Mouse (Mus musculus): ENCODE data around the gene Gins2. TPM values are rescaled to one million over a fixed set of nuclear protein-coding genes. Genes with fewer than 3 reads are reported as not detected.
A peak's percentile ranks its signal among the peaks of the same experiment; 100 is the strongest.

Gins2 gene
- polyA plus RNA-seq, 1 experiment from 2014 or later: 104 TPM

DNA sequence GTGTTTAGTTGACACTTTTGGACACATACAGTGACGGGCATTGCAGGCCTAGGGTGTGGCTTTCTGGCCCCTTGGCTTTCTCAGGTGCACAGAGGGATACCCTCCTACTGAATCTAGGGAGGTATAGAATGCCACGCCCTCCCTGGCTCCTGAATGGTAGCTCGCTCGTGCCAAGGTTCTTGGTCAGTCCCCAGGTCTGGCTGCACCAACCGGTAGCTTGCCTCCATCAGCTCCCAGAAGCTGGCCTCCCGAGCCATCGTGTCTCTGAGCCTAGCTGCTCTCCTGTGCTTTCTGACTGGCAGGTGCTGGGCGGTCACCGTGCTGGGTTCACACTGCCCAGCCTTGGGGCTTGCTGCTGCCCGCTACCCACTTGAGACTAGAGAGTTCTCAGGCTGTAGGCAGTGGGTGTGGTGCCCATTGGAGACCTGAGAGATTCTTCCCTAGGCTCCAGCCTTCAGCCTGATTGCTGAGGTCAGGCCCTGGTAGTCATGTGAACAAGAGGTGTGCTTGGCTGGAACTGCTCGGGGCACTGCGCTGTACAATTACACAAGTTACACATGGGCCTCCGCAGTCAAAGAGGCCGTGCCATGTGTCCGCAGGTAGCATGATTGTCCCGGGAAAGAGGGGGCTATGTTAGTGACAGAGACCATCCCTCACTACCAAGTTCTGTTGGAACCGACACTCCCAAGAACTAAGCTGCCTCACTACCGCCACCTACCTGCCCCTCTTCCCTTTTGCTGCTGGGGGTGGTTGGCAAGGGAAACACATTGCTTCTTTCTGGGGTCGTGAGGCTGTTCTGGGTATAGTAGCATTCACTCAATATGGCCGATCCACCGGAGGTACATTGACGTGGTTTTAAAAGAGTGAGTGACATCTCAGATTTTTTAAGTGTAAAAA lies 27.3 kb downstream of the Gins2 start:
- no peak overlapping the region for H3K27ac ChIP-seq
- H3K27me3 ChIP-seq: no peaks in the 10 kb centered on the region
- no peak overlapping the region for H3K4me3 ChIP-seq
- H3K4me2 ChIP-seq (replicated peaks): no peak overlapping the region
- WGBS: 83% methylated on average over 22 of the region's 22 CpGs
- no peak for ATAC-seq (ENCODE audit: low FRiP score, low read depth)
- no peak overlapping the region for H3K9ac ChIP-seq
- H3K36me3 ChIP-seq: peaks cover 5% of the 10 kb centered on the region
- H3K4me1 ChIP-seq: peaks cover 95% of the 10 kb centered on the region
- H3K9me3 ChIP-seq: no peaks in the 10 kb centered on the region

GRCm38 (mm10) chr8:120560535-120560934 lies 28.6 kb downstream of the Gins2 start:
- H3K27ac ChIP-seq: no peak overlapping the region
- no peak overlapping the region for H3K4me3 ChIP-seq
- no peak overlapping the region for H3K9ac ChIP-seq
- H3K4me1 ChIP-seq: peaks cover 95% of the 10 kb centered on the region
- no peaks in the 10 kb centered on the region for H3K36me3 ChIP-seq
- ATAC-seq (ENCODE audit: low FRiP score, low read depth): no peak
- WGBS: 64% methylated on average over 5 of the region's 5 CpGs
- no peaks in the 10 kb centered on the region for H3K9me3 ChIP-seq
- no peak overlapping the region for H3K4me2 ChIP-seq (replicated peaks)
- no peaks in the 10 kb centered on the region for H3K27me3 ChIP-seq

- H3K36me3 ChIP-seq: peaks cover 5% of the 10 kb centered on the region; the same call in 1 of the 2 replicates
- no peak overlapping the region for H3K4me3 ChIP-seq
- H3K9me3 ChIP-seq: no peaks in the 10 kb centered on the region
- H3K4me2 ChIP-seq (replicated peaks): no peak overlapping the region
- H3K27ac ChIP-seq: no peak overlapping the region
- H3K4me1 ChIP-seq: peaks cover 94% of the 10 kb centered on the region
- no peak for ATAC-seq (ENCODE audit: low FRiP score, low read depth)
- WGBS: 17% methylated on average over 11 of the region's 11 CpGs
- peak overlapping the region; percentile 31 for H3K9ac ChIP-seq
- H3K27me3 ChIP-seq: no peaks in the 10 kb centered on the region
These were observed 29.4 kb downstream of the Gins2 start for GRCm38 (mm10) chr8:120559654-120560053.

DNA sequence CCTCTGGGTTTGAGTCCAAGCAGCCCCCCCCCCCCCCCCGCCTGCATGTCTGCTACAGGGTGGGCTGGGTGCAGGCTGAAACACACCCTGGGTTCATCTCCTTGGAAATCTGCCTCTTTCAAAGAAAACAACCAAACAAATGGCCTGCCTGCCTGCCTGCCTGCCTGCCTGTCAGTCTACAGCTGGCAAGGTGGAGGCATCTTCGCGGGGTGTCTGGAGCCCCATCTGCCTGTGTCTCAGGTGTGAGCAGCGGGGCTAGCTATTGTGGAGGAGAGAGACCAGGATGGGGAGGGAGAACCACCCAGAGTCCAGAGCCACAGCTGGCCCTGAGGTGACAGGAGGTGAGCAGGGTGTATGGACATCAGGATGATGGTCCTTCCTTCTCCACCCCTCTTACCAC lies 30.9 kb downstream of the Gins2 start:
- ATAC-seq (ENCODE audit: low FRiP score, low read depth): no peak
- no peaks in the 10 kb centered on the region for H3K9me3 ChIP-seq
- 72% methylated on average over 4 of the region's 4 CpGs for WGBS
- H3K27me3 ChIP-seq: no peaks in the 10 kb centered on the region
- no peak overlapping the region for H3K4me3 ChIP-seq
- no peak overlapping the region for H3K27ac ChIP-seq
- no peak overlapping the region for H3K4me2 ChIP-seq (replicated peaks)
- H3K9ac ChIP-seq: 0 out of 2 replicates have a peak overlapping the region, but pooled peaks have one; percentile 21
- H3K36me3 ChIP-seq: peaks cover 10% of the 10 kb centered on the region; the same call in 1 of the 2 replicates
- H3K4me1 ChIP-seq: peaks cover 88% of the 10 kb centered on the region

- Histone ChIP-seq H3K4me2 (replicated peaks) (no peak overlapping the region), H3K36me3 (peaks cover 10% of the 10 kb centered on the region; the same call in 1 of the 2 replicates)
These were observed 31.7 kb downstream of the Gins2 start for GRCm38 (mm10) chr8:120557170-120557965.

GRCm38 (mm10) chr8:120556198-120556892 lies 32.8 kb downstream of the Gins2 start:
- H3K27ac ChIP-seq: no peak overlapping the region; the same call in 1 of the 2 replicates
- H3K4me1 ChIP-seq: peaks cover 84% of the 10 kb centered on the region
- H3K9me3 ChIP-seq: no peaks in the 10 kb centered on the region
- WGBS: 55% methylated on average over 20 of the region's 20 CpGs
- H3K4me2 ChIP-seq (replicated peaks): 0 out of 2 replicates have a peak overlapping the region, but pooled peaks have one; percentile 12
- peaks cover 10% of the 10 kb centered on the region; the same call in 1 of the 2 replicates for H3K36me3 ChIP-seq
- H3K9ac ChIP-seq: peak overlapping the region; percentile 43
- no peak overlapping the region for H3K4me3 ChIP-seq
- no peak for ATAC-seq (ENCODE audit: low FRiP score, low read depth)
- no peaks in the 10 kb centered on the region for H3K27me3 ChIP-seq

More at GRCm38 (mm10) chr8:120557170-120557965, 31.7 kb downstream of the Gins2 start:
- ATAC-seq (ENCODE audit: low FRiP score, low read depth): no peak
- Histone ChIP-seq H3K9me3 (no peaks in the 10 kb centered on the region), H3K4me1 (peaks cover 83% of the 10 kb centered on the region), H3K9ac (no peak overlapping the region), H3K4me3 (no peak overlapping the region), H3K27me3 (no peaks in the 10 kb centered on the region), H3K27ac (no peak overlapping the region)
- 61% methylated on average over 15 of the region's 15 CpGs for WGBS

GRCm38 (mm10) chr8:120554466-120555039 lies 34.6 kb downstream of the Gins2 start:
- ATAC-seq (ENCODE audit: low FRiP score, low read depth): no peak
- Histone ChIP-seq H3K27ac (no peak overlapping the region), H3K27me3 (no peaks in the 10 kb centered on the region), H3K9ac (peak overlapping the region; percentile 43; the same call in 1 of the 2 replicates), H3K4me1 (peaks cover 88% of the 10 kb centered on the region), H3K9me3 (no peaks in the 10 kb centered on the region), H3K36me3 (peaks cover 10% of the 10 kb centered on the region; the same call in 1 of the 2 replicates), H3K4me3 (no peak overlapping the region), H3K4me2 (replicated peaks) (no peak overlapping the region)
- WGBS: 93% methylated on average over 18 of the region's 18 CpGs

GRCm38 (mm10) chr8:120553441-120554123 lies 35.5 kb downstream of the Gins2 start:
- peaks cover 88% of the 10 kb centered on the region for H3K4me1 ChIP-seq
- H3K4me2 ChIP-seq (replicated peaks): no peak overlapping the region
- ATAC-seq (ENCODE audit: low FRiP score, low read depth): no peak
- no peak overlapping the region for H3K9ac ChIP-seq
- no peak overlapping the region for H3K27ac ChIP-seq
- peaks cover 10% of the 10 kb centered on the region; the same call in 1 of the 2 replicates for H3K36me3 ChIP-seq
- peaks cover 3% of the 10 kb centered on the region; the same call in 1 of the 2 replicates for H3K27me3 ChIP-seq
- H3K4me3 ChIP-seq: no peak overlapping the region
- H3K9me3 ChIP-seq: no peaks in the 10 kb centered on the region
- WGBS: 88% methylated on average over 24 of the region's 24 CpGs

DNA sequence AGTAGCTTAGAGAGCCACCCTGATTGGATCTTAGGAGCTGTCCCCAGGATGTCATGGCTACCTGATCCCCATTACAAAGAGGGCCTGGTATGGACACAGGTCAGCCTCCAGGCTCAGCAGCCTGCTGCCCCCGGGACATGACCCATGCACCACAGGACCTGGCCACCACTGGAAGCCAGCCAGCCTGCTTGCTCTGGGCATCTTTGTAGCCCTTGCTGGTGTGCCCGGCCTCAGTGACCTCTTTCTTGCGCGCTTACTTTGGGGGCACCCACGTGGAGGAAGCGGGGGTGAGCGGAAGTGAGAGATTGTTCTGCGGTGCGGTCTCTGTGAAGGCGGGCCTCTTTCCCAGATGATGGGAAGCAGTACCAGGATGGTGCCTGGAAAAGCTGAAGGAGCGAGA lies 36.6 kb downstream of the Gins2 start:
- Histone ChIP-seq H3K4me3 (no peak overlapping the region), H3K9me3 (no peaks in the 10 kb centered on the region), H3K27ac (no peak overlapping the region), H3K36me3 (peaks cover 10% of the 10 kb centered on the region; the same call in 1 of the 2 replicates), H3K4me2 (replicated peaks) (no peak overlapping the region), H3K27me3 (peaks cover 3% of the 10 kb centered on the region; the same call in 1 of the 2 replicates), H3K9ac (no peak overlapping the region), H3K4me1 (peaks cover 88% of the 10 kb centered on the region)
- ATAC-seq (ENCODE audit: low FRiP score, low read depth): no peak
- 85% methylated on average over 11 of the region's 11 CpGs for whole genome bisulfite sequencing

DNA sequence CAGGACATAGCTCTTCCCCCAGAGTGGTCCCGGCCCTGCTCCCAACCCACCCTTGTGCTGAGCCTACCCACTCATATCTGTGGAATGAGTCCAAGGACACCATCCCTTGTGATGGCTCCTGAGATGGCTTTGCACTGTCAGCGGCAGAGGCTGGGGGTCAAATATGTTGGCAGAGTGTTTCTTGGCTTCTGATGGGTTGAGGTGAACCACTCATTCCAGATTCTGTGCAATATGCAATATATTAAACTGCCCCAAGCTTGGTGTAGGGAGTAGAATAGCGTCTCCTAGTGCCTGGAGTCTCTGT lies 37.5 kb downstream of the Gins2 start:
- Histone ChIP-seq H3K4me1 (peaks cover 88% of the 10 kb centered on the region), H3K4me3 (no peak overlapping the region), H3K9ac (no peak overlapping the region), H3K27ac (no peak overlapping the region), H3K4me2 (replicated peaks) (no peak overlapping the region), H3K27me3 (peaks cover 3% of the 10 kb centered on the region; the same call in 1 of the 2 replicates), H3K36me3 (peaks cover 10% of the 10 kb centered on the region; the same call in 1 of the 2 replicates), H3K9me3 (no peaks in the 10 kb centered on the region)
- ATAC-seq (ENCODE audit: low FRiP score, low read depth): no peak
- 89% methylated on average over 3 of the region's 3 CpGs for WGBS
